Mouse (Mus musculus): ENCODE data around the gene C2cd2. TPM values are rescaled to one million over a fixed set of nuclear protein-coding genes. Genes with fewer than 3 reads are reported as not detected.

The C2cd2 gene
- polyA plus RNA-seq, 1 experiment from 2014 or later: 14.7 TPM

GRCm38 (mm10) chr16:97872657-97873056, 89.7 kb downstream of the C2cd2 start:
- no peaks in the 10 kb centered on the region for H3K4me1 ChIP-seq (replicated peaks)
- peaks cover 29% of the 10 kb centered on the region for H3K36me3 ChIP-seq
- H3K9me3 ChIP-seq: no peaks in the 10 kb centered on the region
- no peak overlapping the region for H3K4me3 ChIP-seq
- H3K9ac ChIP-seq: no peak overlapping the region
- H3K4me2 ChIP-seq: no peak overlapping the region
- no peak overlapping the region for H3K27ac ChIP-seq (replicated peaks)
- WGBS: 65% methylated on average over 5 of the region's 5 CpGs
- H3K27me3 ChIP-seq: no peaks in the 10 kb centered on the region
- ATAC-seq (ENCODE audit: low read depth): no peak

DNA sequence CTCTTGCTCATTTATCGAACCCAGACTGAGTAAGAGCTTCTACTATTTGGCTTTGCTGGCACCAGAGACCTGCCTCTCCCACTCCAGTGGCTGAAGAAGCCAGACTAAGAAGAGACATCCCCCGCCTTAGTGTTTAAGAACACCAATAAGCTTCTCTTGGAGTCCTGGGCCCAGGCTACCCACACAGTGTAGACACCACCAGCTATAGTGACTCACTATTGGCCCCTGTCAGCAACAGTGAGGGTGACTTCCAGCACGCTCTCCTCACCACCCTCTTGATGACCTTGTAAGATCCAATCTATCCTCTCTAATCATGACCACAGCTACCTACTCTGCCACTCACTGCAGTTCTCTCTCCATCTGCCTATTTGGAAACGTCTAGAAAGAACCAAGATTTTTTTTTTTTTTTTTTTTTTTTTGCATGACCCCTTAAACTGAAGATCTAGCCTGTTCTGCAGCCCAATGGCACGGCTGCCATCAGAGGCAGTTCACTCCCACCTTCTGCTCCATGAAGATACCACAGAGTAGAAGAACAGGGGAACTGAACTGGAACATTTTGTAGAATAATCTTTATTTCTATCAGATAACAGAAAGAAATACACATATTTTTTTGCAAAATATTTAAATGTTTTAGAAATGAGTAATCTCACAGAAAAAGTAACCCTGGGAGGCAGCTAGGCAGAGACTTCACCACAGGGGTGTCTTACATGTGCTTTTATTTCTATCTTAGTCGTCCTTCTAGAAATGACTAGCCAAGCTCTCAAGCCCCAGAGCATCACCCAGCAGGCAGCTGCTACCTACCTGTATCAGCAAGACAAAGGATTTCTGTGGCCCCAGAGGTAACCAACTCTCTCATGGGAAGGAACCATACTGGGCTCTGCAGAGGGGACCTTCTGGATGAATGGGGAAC, 93.0 kb downstream of the C2cd2 start:
- ATAC-seq (ENCODE audit: low read depth): no peak
- Histone ChIP-seq H3K27ac (replicated peaks) (no peak overlapping the region), H3K4me1 (replicated peaks) (no peaks in the 10 kb centered on the region), H3K4me2 (no peak overlapping the region), H3K4me3 (no peak overlapping the region), H3K27me3 (no peaks in the 10 kb centered on the region), H3K36me3 (peaks cover 33% of the 10 kb centered on the region), H3K9me3 (no peaks in the 10 kb centered on the region), H3K9ac (no peak overlapping the region)
- WGBS: 70% methylated on average over 6 of the region's 6 CpGs

DNA sequence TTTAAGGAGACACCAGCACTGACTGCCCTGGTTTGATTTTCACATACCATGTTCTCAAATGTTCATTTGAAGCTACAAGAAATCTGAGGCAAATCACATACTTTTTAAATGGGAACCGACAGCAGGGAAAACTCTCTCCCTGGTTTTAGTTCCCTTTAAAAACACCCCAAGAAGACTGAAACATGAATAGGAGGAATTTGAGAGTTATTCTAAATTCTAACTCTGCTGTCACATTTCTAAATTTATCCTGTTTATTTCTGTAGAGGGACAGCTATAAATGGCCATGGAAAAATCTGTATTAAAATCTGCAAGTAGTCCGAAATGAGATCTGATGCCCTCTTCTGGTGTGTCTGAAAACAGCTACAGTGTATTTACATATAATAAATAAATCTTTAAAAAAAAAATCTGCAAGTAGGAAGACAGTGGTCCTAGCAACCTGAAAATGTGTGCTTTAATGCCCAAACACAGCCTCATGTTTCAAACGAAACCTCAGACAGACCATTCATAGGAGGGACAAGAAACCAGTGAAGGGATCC, 98.4 kb downstream of the C2cd2 start:
- no peak overlapping the region for H3K27ac ChIP-seq (replicated peaks)
- no peaks in the 10 kb centered on the region for H3K4me1 ChIP-seq (replicated peaks)
- H3K4me2 ChIP-seq: no peak overlapping the region
- peaks cover 23% of the 10 kb centered on the region for H3K36me3 ChIP-seq
- H3K27me3 ChIP-seq: no peaks in the 10 kb centered on the region
- no peak for ATAC-seq (ENCODE audit: low read depth)
- no peak overlapping the region for H3K4me3 ChIP-seq
- 86% methylated on average over 3 of the region's 3 CpGs for WGBS
- H3K9me3 ChIP-seq: no peaks in the 10 kb centered on the region
- no peak overlapping the region for H3K9ac ChIP-seq

DNA sequence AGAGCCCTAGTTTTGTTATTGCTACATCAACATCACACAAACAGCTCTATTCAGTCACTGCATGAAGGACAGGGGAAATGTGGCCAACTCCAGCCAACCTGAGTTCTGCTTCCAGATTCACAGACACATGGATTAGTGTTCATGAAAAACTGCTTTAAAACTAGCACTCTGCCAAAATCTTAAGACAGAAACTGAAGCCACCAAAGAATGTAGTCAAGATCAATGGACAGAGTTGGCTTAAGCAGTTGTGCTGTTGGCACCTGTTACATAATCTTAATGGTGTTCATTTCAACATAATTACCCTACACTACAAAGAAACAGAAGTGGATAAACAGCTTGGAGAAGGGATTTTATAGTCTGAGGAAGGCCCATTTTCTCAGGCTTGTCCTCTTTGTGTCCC, 106.3 kb downstream of the C2cd2 start:
- Histone ChIP-seq H3K9me3 (no peaks in the 10 kb centered on the region), H3K4me3 (no peak overlapping the region), H3K27me3 (no peaks in the 10 kb centered on the region), H3K4me2 (no peak overlapping the region), H3K9ac (no peak overlapping the region), H3K4me1 (replicated peaks) (peaks cover 8% of the 10 kb centered on the region), H3K27ac (replicated peaks) (no peak overlapping the region), H3K36me3 (0 out of 2 replicates have a peak, but pooled peaks cover 8% of the 10 kb centered on the region)
- ATAC-seq (ENCODE audit: low read depth): no peak

GRCm38 (mm10) chr16:97851741-97852319, 110.6 kb downstream of the C2cd2 start, which contains the start of gene Prdm15:
Gene Prdm15 (minus strand): TSS chr16:97851850.
- H3K27me3 ChIP-seq: no peaks in the 10 kb centered on the region
- H3K4me2 ChIP-seq: peak within 1 kb of the TSS; percentile 76
- H3K9me3 ChIP-seq: no peaks in the 10 kb centered on the region
- H3K4me3 ChIP-seq: peak within 1 kb of the TSS; percentile 92
- WGBS: under 1% methylated on average over 31 of the region's 31 CpGs
- H3K27ac ChIP-seq (replicated peaks): peak within 1 kb of the TSS; percentile 99
- ATAC-seq (ENCODE audit: low read depth): peak; percentile 93
- H3K9ac ChIP-seq: peak within 1 kb of the TSS; percentile 98
- no peaks in the 10 kb centered on the region for H3K36me3 ChIP-seq
- peaks cover 31% of the 10 kb centered on the region for H3K4me1 ChIP-seq (replicated peaks)

GRCm38 (mm10) chr16:97851061-97851740, 111.2 kb downstream of the C2cd2 start:
- Histone ChIP-seq H3K4me2 (peak overlapping the region; percentile 76), H3K4me3 (peak overlapping the region; percentile 92), H3K27ac (replicated peaks) (peak overlapping the region; percentile 99), H3K9me3 (no peaks in the 10 kb centered on the region), H3K9ac (peak overlapping the region; percentile 98), H3K27me3 (no peaks in the 10 kb centered on the region), H3K4me1 (replicated peaks) (peaks cover 31% of the 10 kb centered on the region), H3K36me3 (no peaks in the 10 kb centered on the region)
- peak; percentile 94 for ATAC-seq (ENCODE audit: low read depth)
- WGBS: under 1% methylated on average over 43 of the region's 77 CpGs

DNA sequence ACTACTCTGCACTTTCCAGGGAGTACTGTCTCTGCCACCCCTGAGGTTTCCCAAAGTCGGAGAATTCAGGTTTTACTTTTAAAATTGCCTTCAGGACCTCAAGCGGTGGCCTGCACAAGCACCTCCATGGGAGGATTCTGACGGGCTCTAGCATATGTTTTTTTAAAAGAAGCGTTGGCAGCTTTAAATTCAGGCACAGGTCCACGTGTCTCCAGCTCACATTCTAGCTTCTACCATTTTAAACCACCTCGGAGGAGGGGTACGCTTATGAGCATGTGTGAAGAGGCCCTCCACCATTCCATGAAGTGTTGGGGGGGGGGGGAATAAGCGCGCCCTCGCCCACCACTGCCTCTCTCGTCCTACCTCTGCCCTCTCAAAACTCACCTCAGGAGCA, 111.7 kb downstream of the C2cd2 start:
- peak overlapping the region; percentile 92 for H3K4me3 ChIP-seq
- peak overlapping the region; percentile 98 for H3K9ac ChIP-seq
- ATAC-seq (ENCODE audit: low read depth): peak; percentile 64

DNA sequence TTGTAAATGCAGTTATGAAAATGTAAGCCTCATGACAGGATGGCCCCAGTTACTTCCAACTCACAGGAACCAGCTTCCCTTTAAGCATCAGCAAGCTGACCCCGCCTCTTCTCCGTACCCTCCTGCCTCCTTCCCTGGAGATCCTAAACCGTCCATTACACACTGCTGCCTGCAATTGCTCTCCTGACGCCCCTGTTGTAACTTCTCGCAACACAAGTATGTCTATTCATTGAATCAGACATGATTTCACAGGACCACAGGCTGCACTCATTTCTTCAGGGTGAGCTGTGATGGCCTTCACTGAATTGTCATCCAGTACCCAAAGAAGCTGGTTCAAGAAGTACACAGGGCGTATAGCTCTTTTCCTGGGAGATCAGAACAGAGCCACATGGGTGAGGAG, 113.6 kb downstream of the C2cd2 start:
- Histone ChIP-seq H3K27ac (replicated peaks) (no peak overlapping the region), H3K36me3 (no peaks in the 10 kb centered on the region), H3K4me1 (replicated peaks) (peaks cover 31% of the 10 kb centered on the region), H3K4me2 (no peak overlapping the region), H3K27me3 (no peaks in the 10 kb centered on the region), H3K9me3 (no peaks in the 10 kb centered on the region), H3K4me3 (no peak overlapping the region), H3K9ac (0 out of 2 replicates have a peak overlapping the region, but pooled peaks have one; percentile 17)
- 71% methylated on average over 6 of the region's 6 CpGs for WGBS
- no peak for ATAC-seq (ENCODE audit: low read depth)

More for the DNA sequence above, 111.7 kb downstream of the C2cd2 start:
- H3K27me3 ChIP-seq: no peaks in the 10 kb centered on the region
- H3K4me1 ChIP-seq (replicated peaks): peaks cover 31% of the 10 kb centered on the region
- peak overlapping the region; percentile 99 for H3K27ac ChIP-seq (replicated peaks)
- H3K9me3 ChIP-seq: no peaks in the 10 kb centered on the region
- under 1% methylated on average over 11 of the region's 11 CpGs for WGBS
- H3K36me3 ChIP-seq: no peaks in the 10 kb centered on the region
- H3K4me2 ChIP-seq: peak overlapping the region; percentile 76

GRCm38 (mm10) chr16:97844967-97845937, 117.1 kb downstream of the C2cd2 start:
- Histone ChIP-seq H3K9me3 (no peaks in the 10 kb centered on the region), H3K27ac (replicated peaks) (no peak overlapping the region)
- WGBS: 88% methylated on average over 12 of the region's 12 CpGs

GRCm38 (mm10) chr16:97832154-97832553, 130.2 kb downstream of the C2cd2 start:
- Histone ChIP-seq H3K27ac (replicated peaks) (no peak overlapping the region), H3K27me3 (no peaks in the 10 kb centered on the region), H3K36me3 (peaks cover 98% of the 10 kb centered on the region), H3K4me2 (no peak overlapping the region), H3K9ac (no peak overlapping the region), H3K9me3 (no peaks in the 10 kb centered on the region), H3K4me1 (replicated peaks) (no peaks in the 10 kb centered on the region), H3K4me3 (no peak overlapping the region)
- ATAC-seq (ENCODE audit: low read depth): no peak
- 92% methylated on average over 3 of the region's 3 CpGs for WGBS

More at GRCm38 (mm10) chr16:97844967-97845937, 117.1 kb downstream of the C2cd2 start:
- no peak for ATAC-seq (ENCODE audit: low read depth)
- Histone ChIP-seq H3K9ac (peak overlapping the region; percentile 5; the same call in 1 of the 2 replicates), H3K4me3 (no peak overlapping the region), H3K4me1 (replicated peaks) (peaks cover 19% of the 10 kb centered on the region), H3K27me3 (no peaks in the 10 kb centered on the region), H3K4me2 (no peak overlapping the region), H3K36me3 (peaks cover 12% of the 10 kb centered on the region; the same call in 1 of the 2 replicates)

DNA sequence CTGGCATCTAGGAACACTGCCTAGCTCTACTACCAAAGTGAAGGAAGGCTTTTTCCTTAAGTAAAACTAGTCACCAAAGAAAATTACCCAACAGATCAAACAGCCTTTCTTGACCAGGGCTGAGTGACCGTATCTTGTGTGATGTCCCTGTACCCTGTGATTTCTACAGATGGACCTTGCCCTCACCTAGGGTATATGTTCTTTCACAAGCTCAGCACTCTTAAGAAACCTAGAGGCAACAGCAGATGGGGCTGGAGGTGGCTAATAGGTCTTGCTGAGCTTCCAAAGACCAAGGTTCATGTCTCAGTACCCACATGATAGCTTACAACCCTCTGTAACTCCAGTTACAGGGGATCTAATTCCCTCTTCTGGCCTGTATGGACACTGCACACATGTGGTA, 134.2 kb downstream of the C2cd2 start:
- H3K27ac ChIP-seq (replicated peaks): no peak overlapping the region
- H3K36me3 ChIP-seq: peaks cover 82% of the 10 kb centered on the region
- H3K9me3 ChIP-seq: no peaks in the 10 kb centered on the region
- no peak overlapping the region for H3K9ac ChIP-seq
- ATAC-seq (ENCODE audit: low read depth): no peak
- H3K4me2 ChIP-seq: no peak overlapping the region
- no peak overlapping the region for H3K4me3 ChIP-seq
- WGBS: 96% methylated on average over 1 of the region's 1 CpGs
- H3K4me1 ChIP-seq (replicated peaks): no peaks in the 10 kb centered on the region
- no peaks in the 10 kb centered on the region for H3K27me3 ChIP-seq
